Mouse (Mus musculus) G1E (cell line): ENCODE data around the gene Nr1d2.

Experiments
- CTCF ChIP-seq: IDR thresholded peaks from 2 replicates; pipeline ENCODE4 v1.5.1; 2012; ENCODE audit warnings: low read depth, low read length, inconsistent platforms, mixed read lengths
- GATA1 ChIP-seq: IDR thresholded peaks from 2 replicates; pipeline ENCODE4 v1.6.1; 2012; ENCODE audit warnings: borderline replicate concordance, low read length, inconsistent platforms, mixed read lengths
- TAL1 ChIP-seq: conservative IDR thresholded peaks from 2 replicates; pipeline ENCODE4 v1.6.1; 2012; ENCODE audit warnings: low read depth, low read length, inconsistent platforms, mixed read lengths

DNA sequence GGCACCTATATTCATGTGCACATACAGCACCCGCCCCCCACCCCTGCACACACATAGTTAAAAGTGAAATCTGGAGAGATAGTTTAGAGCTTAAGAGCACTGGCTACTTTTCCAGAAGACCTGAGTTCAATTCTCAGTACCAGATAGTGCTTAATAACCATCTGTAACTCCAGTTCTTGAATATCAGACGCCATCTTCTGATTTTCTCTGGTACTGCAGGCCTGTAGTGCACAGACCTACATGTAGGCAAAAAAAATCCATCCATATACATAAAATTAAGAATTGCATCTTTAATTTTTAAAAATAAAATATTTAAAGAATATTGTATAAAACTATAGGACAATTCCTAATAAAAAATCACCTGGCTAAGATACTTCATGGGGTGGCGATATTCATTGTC lies 22.3 kb upstream of the Nr1d2 start:
- TF ChIP-seq CTCF: no peak
- no peak for TF ChIP-seq GATA1
- TF ChIP-seq TAL1: no peak
